Mouse (Mus musculus) gonadal fat pad, adult 2 months (tissue): ENCODE data around the gene Gtsf2. TPM values are rescaled to one million over a fixed set of nuclear protein-coding genes. Genes with fewer than 3 reads are reported as not detected.

Experiments used
- DNase-seq: peaks from one replicate; pipeline ENCODE4 v3.0.0-alpha.2; 2012; ENCODE audit warnings: low read depth
- polyA plus RNA-seq: library from polyadenylated mRNA; depleted of rRNA; stranded (reverse); fragments of >200 nt; gene quantifications from 2 replicates; pipeline ENCODE4 v1.2.3, GENCODE M21; 2012; rRNA removed

The Gtsf2 gene
- polyA plus RNA-seq, 1 experiment: 0.41 TPM

GRCm38 (mm10) chr15:103393577-103393976 is 54.7 kb downstream of the Gtsf2 start:
- DNase-seq: no peak

Other genes starting within 250 kb of the Gtsf2 start
- gene Cbx5, start 208.7 kb downstream of the Gtsf2 start, polyA plus RNA-seq: 33.3 and 42.5 TPM in 2 replicates
- gene Hnrnpa1, start 208.0 kb downstream of the Gtsf2 start, polyA plus RNA-seq: 83.1 and 114 TPM in 2 replicates
- gene Nfe2, start 190.1 kb downstream of the Gtsf2 start, polyA plus RNA-seq: 0.63 and 1.8 TPM in 2 replicates
- 134 and 161 TPM in 2 replicates for gene Copz1, start 175.8 kb downstream of the Gtsf2 start, polyA plus RNA-seq
- 0.39 and 1.4 TPM in 2 replicates for gene Gpr84, start 137.9 kb downstream of the Gtsf2 start, polyA plus RNA-seq
- 17.8 and 23.7 TPM in 2 replicates for gene Zfp385a, start 108.4 kb downstream of the Gtsf2 start, polyA plus RNA-seq
- 19.1 and 20.6 TPM in 2 replicates for gene Itga5, start 81.7 kb downstream of the Gtsf2 start, polyA plus RNA-seq
- 0.55 and 1.2 TPM in 2 replicates for gene Gtsf1, start 18.0 kb downstream of the Gtsf2 start, polyA plus RNA-seq
- gene Nckap1l, start 5.3 kb upstream of the Gtsf2 start, polyA plus RNA-seq: 8.8 and 9.6 TPM in 2 replicates
- gene Pde1b, start 54.6 kb upstream of the Gtsf2 start, polyA plus RNA-seq: 5.2 and 6.6 TPM in 2 replicates
- 44.1 and 46.0 TPM in 2 replicates for gene Ppp1r1a, start 89.5 kb upstream of the Gtsf2 start, polyA plus RNA-seq
- not detected in 2 replicates for gene Glycam1, start 116.6 kb upstream of the Gtsf2 start, polyA plus RNA-seq